Mouse (Mus musculus) embryonic facial prominence, embryonic 12.5 days (tissue): ENCODE data around the gene Smtnl2. TPM values are rescaled to one million over a fixed set of nuclear protein-coding genes. Genes with fewer than 3 reads are reported as not detected.

Source experiments
- ATAC-seq: fragments of 200-750 bp; cut with Nextera tagmentation; 2 replicates; pipeline ENCODE4 v1.8.0; 2017; ENCODE audit not compliant: insufficient number of reproducible peaks, insufficient read depth, low FRiP score, low TSS enrichment
- H3K27ac ChIP-seq: fragments of 300-500 bp; sonication (generic); 2 replicates; pipeline ENCODE4 v1.5.1; 2016; ENCODE audit warnings: mild to moderate bottlenecking
- H3K27me3 ChIP-seq: fragments of 300-500 bp; sonication (generic); 2 replicates; pipeline ENCODE4 v1.6.1; 2016; ENCODE audit warnings: mild to moderate bottlenecking, moderate library complexity
- H3K36me3 ChIP-seq: fragments of 300-500 bp; sonication (generic); 2 replicates; pipeline ENCODE4 v1.6.1; 2016; ENCODE audit warnings: mild to moderate bottlenecking
- H3K4me1 ChIP-seq: fragments of 300-500 bp; sonication (generic); 2 replicates; pipeline ENCODE4 v1.6.1; 2016
- H3K4me2 ChIP-seq: fragments of 300-500 bp; sonication (generic); replicated peaks from 2 replicates; pipeline ENCODE4 v1.6.1; 2016; ENCODE audit warnings: mild to moderate bottlenecking, moderate library complexity
- H3K4me3 ChIP-seq: fragments of 300-500 bp; sonication (generic); 2 replicates; pipeline ENCODE4 v1.5.1; 2016; ENCODE audit warnings: mild to moderate bottlenecking
- H3K9ac ChIP-seq: fragments of 300-500 bp; sonication (generic); 2 replicates; pipeline ENCODE4 v1.6.1; 2016; ENCODE audit warnings: mild to moderate bottlenecking, moderate library complexity
- H3K9me3 ChIP-seq: fragments of 300-500 bp; sonication (generic); 2 replicates; pipeline ENCODE4 v1.6.1; 2016; ENCODE audit warnings: mild to moderate bottlenecking, moderate library complexity
- WGBS: fragments of 180-500 bp; shearing (Covaris S2); methylation state at CpG from one replicate; pipeline ENCODE4 v1.1.7; 2016; 5-methylcytosine and 5-hydroxymethylcytosine counted together
- polyA plus RNA-seq: library from polyadenylated mRNA; unstranded; fragments of >200 nt; fragmentation: Nextera tagmentation; extraction: Ambion mirVana; gene quantifications from 2 replicates; pipeline ENCODE4 v1.2.1, GENCODE M21; 2016

Gene Smtnl2
- polyA plus RNA-seq, 1 experiment from 2014 or later, result 23.4 TPM

- peaks cover 25% of the 10 kb centered on the region for H3K4me1 ChIP-seq
- peaks cover 20% of the 10 kb centered on the region for H3K27me3 ChIP-seq
- no peak overlapping the region for H3K9ac ChIP-seq
- H3K36me3 ChIP-seq, result no peaks in the 10 kb centered on the region
- H3K9me3 ChIP-seq, result no peaks in the 10 kb centered on the region
- H3K4me2 ChIP-seq, result peak overlapping the region; percentile 100
- peak overlapping the region; percentile 68 for H3K4me3 ChIP-seq
- ATAC-seq, result no peak
- no peak overlapping the region for H3K27ac ChIP-seq
- 75% methylated on average over 12 of the region's 12 CpGs for WGBS
These were observed 1.7 kb downstream of the Smtnl2 start for GRCm38 (mm10) chr11:72409649-72410385.

GRCm38 (mm10) chr11:72408451-72409170, 2.9 kb downstream of the Smtnl2 start:
- ATAC-seq, result no peak
- no peaks in the 10 kb centered on the region for H3K36me3 ChIP-seq
- no peaks in the 10 kb centered on the region for H3K9me3 ChIP-seq
- no peak overlapping the region for H3K9ac ChIP-seq
- no peak overlapping the region for H3K27ac ChIP-seq
- H3K4me1 ChIP-seq, result peaks cover 25% of the 10 kb centered on the region
- no peak overlapping the region for H3K4me3 ChIP-seq
- H3K27me3 ChIP-seq, result peaks cover 20% of the 10 kb centered on the region
- WGBS, result 51% methylated on average over 9 of the region's 9 CpGs
- H3K4me2 ChIP-seq, result 0 out of 2 replicates have a peak overlapping the region, but pooled peaks have one; percentile 7

- H3K4me1 ChIP-seq, result peaks cover 25% of the 10 kb centered on the region
- no peaks in the 10 kb centered on the region for H3K36me3 ChIP-seq
- no peak overlapping the region for H3K9ac ChIP-seq
- peaks cover 14% of the 10 kb centered on the region for H3K27me3 ChIP-seq
- no peak overlapping the region for H3K27ac ChIP-seq
- H3K4me3 ChIP-seq, result no peak overlapping the region
- H3K4me2 ChIP-seq, result no peak overlapping the region
- 21% methylated on average over 7 of the region's 7 CpGs for WGBS
- no peaks in the 10 kb centered on the region for H3K9me3 ChIP-seq
- no peak for ATAC-seq
These were observed 3.9 kb downstream of the Smtnl2 start for GRCm38 (mm10) chr11:72407574-72407973.

GRCm38 (mm10) chr11:72407081-72407480, 4.4 kb downstream of the Smtnl2 start:
- no peak for ATAC-seq
- 25% methylated on average over 3 of the region's 3 CpGs for WGBS
- Histone ChIP-seq H3K4me1 (peaks cover 29% of the 10 kb centered on the region), H3K27me3 (peaks cover 14% of the 10 kb centered on the region), H3K9me3 (no peaks in the 10 kb centered on the region), H3K36me3 (no peaks in the 10 kb centered on the region), H3K4me2 (no peak overlapping the region), H3K9ac (no peak overlapping the region), H3K4me3 (no peak overlapping the region), H3K27ac (no peak overlapping the region)

- H3K9me3 ChIP-seq, result no peaks in the 10 kb centered on the region
- no peak overlapping the region for H3K4me2 ChIP-seq
- no peak overlapping the region for H3K4me3 ChIP-seq
- no peak for ATAC-seq
- H3K36me3 ChIP-seq, result no peaks in the 10 kb centered on the region
- no peak overlapping the region for H3K9ac ChIP-seq
- H3K4me1 ChIP-seq, result peaks cover 31% of the 10 kb centered on the region
- H3K27ac ChIP-seq, result no peak overlapping the region
- peaks cover 14% of the 10 kb centered on the region for H3K27me3 ChIP-seq
- WGBS, result 43% methylated on average over 8 of the region's 8 CpGs
These were observed 5.3 kb downstream of the Smtnl2 start for GRCm38 (mm10) chr11:72406079-72406675.

- ATAC-seq, result no peak
- H3K4me1 ChIP-seq, result peaks cover 27% of the 10 kb centered on the region
These were observed 6.0 kb downstream of the Smtnl2 start for GRCm38 (mm10) chr11:72405532-72405931.

GRCm38 (mm10) chr11:72402969-72403368, 8.5 kb downstream of the Smtnl2 start:
- ATAC-seq, result no peak
- Histone ChIP-seq H3K27ac (no peak overlapping the region), H3K4me1 (peaks cover 23% of the 10 kb centered on the region), H3K4me3 (no peak overlapping the region), H3K36me3 (no peaks in the 10 kb centered on the region), H3K4me2 (no peak overlapping the region), H3K9me3 (no peaks in the 10 kb centered on the region), H3K9ac (no peak overlapping the region), H3K27me3 (no peaks in the 10 kb centered on the region)
- WGBS, result 77% methylated on average over 12 of the region's 12 CpGs

More at GRCm38 (mm10) chr11:72405532-72405931, 6.0 kb downstream of the Smtnl2 start:
- H3K9me3 ChIP-seq, result no peaks in the 10 kb centered on the region
- no peaks in the 10 kb centered on the region for H3K36me3 ChIP-seq
- 48% methylated on average over 4 of the region's 4 CpGs for WGBS
- no peak overlapping the region for H3K9ac ChIP-seq
- no peak overlapping the region for H3K27ac ChIP-seq
- H3K27me3 ChIP-seq, result peaks cover 11% of the 10 kb centered on the region
- no peak overlapping the region for H3K4me2 ChIP-seq
- no peak overlapping the region for H3K4me3 ChIP-seq

GRCm38 (mm10) chr11:72402017-72402416, 9.5 kb downstream of the Smtnl2 start:
- H3K4me3 ChIP-seq, result no peak overlapping the region
- 69% methylated on average over 5 of the region's 5 CpGs for WGBS
- no peak overlapping the region for H3K4me2 ChIP-seq
- H3K36me3 ChIP-seq, result no peaks in the 10 kb centered on the region
- H3K9me3 ChIP-seq, result no peaks in the 10 kb centered on the region
- no peak for ATAC-seq
- no peaks in the 10 kb centered on the region for H3K27me3 ChIP-seq
- H3K27ac ChIP-seq, result 0 out of 2 replicates have a peak overlapping the region, but pooled peaks have one; percentile 30
- no peak overlapping the region for H3K9ac ChIP-seq
- peaks cover 20% of the 10 kb centered on the region; the same call in 1 of the 2 replicates for H3K4me1 ChIP-seq

- Histone ChIP-seq H3K27ac (0 out of 2 replicates have a peak overlapping the region, but pooled peaks have one; percentile 30), H3K4me1 (peaks cover 30% of the 10 kb centered on the region; the same call in 1 of the 2 replicates)
- 73% methylated on average over 12 of the region's 12 CpGs for WGBS
These were observed 10.4 kb downstream of the Smtnl2 start for GRCm38 (mm10) chr11:72401068-72401467.

GRCm38 (mm10) chr11:72397811-72398525, 13.5 kb downstream of the Smtnl2 start:
- no peak overlapping the region for H3K4me3 ChIP-seq
- H3K27ac ChIP-seq, result no peak overlapping the region
- no peaks in the 10 kb centered on the region for H3K9me3 ChIP-seq
- H3K4me2 ChIP-seq, result no peak overlapping the region
- no peaks in the 10 kb centered on the region for H3K36me3 ChIP-seq
- H3K9ac ChIP-seq, result no peak overlapping the region
- H3K27me3 ChIP-seq, result no peaks in the 10 kb centered on the region
- 73% methylated on average over 8 of the region's 8 CpGs for WGBS
- H3K4me1 ChIP-seq, result peaks cover 40% of the 10 kb centered on the region; the same call in 1 of the 2 replicates
- ATAC-seq, result no peak

More at GRCm38 (mm10) chr11:72401068-72401467, 10.4 kb downstream of the Smtnl2 start:
- H3K4me3 ChIP-seq, result no peak overlapping the region
- no peak overlapping the region for H3K9ac ChIP-seq
- no peaks in the 10 kb centered on the region for H3K27me3 ChIP-seq
- H3K9me3 ChIP-seq, result no peaks in the 10 kb centered on the region
- no peak for ATAC-seq
- no peaks in the 10 kb centered on the region for H3K36me3 ChIP-seq
- no peak overlapping the region for H3K4me2 ChIP-seq

GRCm38 (mm10) chr11:72397072-72397471, 14.4 kb downstream of the Smtnl2 start:
- Histone ChIP-seq H3K27ac (no peak overlapping the region), H3K36me3 (no peaks in the 10 kb centered on the region)
- 73% methylated on average over 10 of the region's 10 CpGs for WGBS

More at GRCm38 (mm10) chr11:72397072-72397471, 14.4 kb downstream of the Smtnl2 start:
- Histone ChIP-seq H3K4me1 (peaks cover 36% of the 10 kb centered on the region; the same call in 1 of the 2 replicates), H3K9me3 (no peaks in the 10 kb centered on the region), H3K4me3 (no peak overlapping the region), H3K9ac (no peak overlapping the region), H3K27me3 (no peaks in the 10 kb centered on the region), H3K4me2 (no peak overlapping the region)
- no peak for ATAC-seq
